Mouse (Mus musculus) intestine, embryonic 16.5 days (tissue): ENCODE results near the gene Tsc2. TPM values are rescaled to one million over a fixed set of nuclear protein-coding genes. Genes with fewer than 3 reads are reported as not detected.

ENCODE experiments used
- ATAC-seq: fragments of 200-750 bp; cut with Nextera tagmentation; 2 replicates; pipeline ENCODE4 v1.8.0; 2017; ENCODE audit warnings: moderate TSS enrichment, moderate library complexity
- H3K27ac ChIP-seq: fragments of 300-500 bp; sonication (generic); 2 replicates; pipeline ENCODE4 v1.5.1; 2014; ENCODE audit warnings: mild to moderate bottlenecking, low read length
- H3K27me3 ChIP-seq: fragments of 300-500 bp; sonication (generic); replicated peaks from 2 replicates; pipeline ENCODE4 v1.6.1; 2014; ENCODE audit warnings: low read length, control low read depth, mixed read lengths; ENCODE audit not compliant: control insufficient read depth, insufficient read depth
- H3K36me3 ChIP-seq: fragments of 300-500 bp; sonication (generic); 2 replicates; pipeline ENCODE4 v1.6.1; 2014; ENCODE audit warnings: low read length, control low read depth; ENCODE audit not compliant: control insufficient read depth, insufficient read depth
- H3K4me1 ChIP-seq: fragments of 300-500 bp; sonication (generic); 2 replicates; pipeline ENCODE4 v1.6.1; 2014; ENCODE audit warnings: low read length, control low read depth, mixed read lengths; ENCODE audit not compliant: control insufficient read depth, insufficient read depth
- H3K4me2 ChIP-seq: fragments of 300-500 bp; sonication (generic); 2 replicates; pipeline ENCODE4 v1.6.1; 2014; ENCODE audit warnings: low read depth, low read length, control low read depth
- H3K4me3 ChIP-seq: fragments of 300-500 bp; sonication (generic); 2 replicates; pipeline ENCODE4 v1.5.1; 2014; ENCODE audit warnings: mild to moderate bottlenecking, low read length
- H3K9ac ChIP-seq: fragments of 300-500 bp; sonication (generic); 2 replicates; pipeline ENCODE4 v1.6.1; 2014; ENCODE audit warnings: low read depth, low read length
- H3K9me3 ChIP-seq: fragments of 300-500 bp; sonication (generic); 2 replicates; pipeline ENCODE4 v1.6.1; 2016; ENCODE audit warnings: low read length, control low read depth; ENCODE audit not compliant: control insufficient read depth
- WGBS: fragments of 180-500 bp; shearing (Covaris S2); extraction: QIAGEN DNeasy Blood & Tissue Kit; methylation state at CpG from one replicate; pipeline ENCODE4 v1.1.7; 2014; 5-methylcytosine and 5-hydroxymethylcytosine counted together
- polyA plus RNA-seq: library from polyadenylated mRNA; unstranded; fragments of >200 nt; fragmentation: Nextera tagmentation; extraction: Ambion mirVana; gene quantifications from 2 replicates; pipeline ENCODE4 v1.2.1, GENCODE M21; 2015

The Tsc2 gene
- polyA plus RNA-seq, 1 experiment from 2014 or later: 38.5 TPM

- no peak overlapping the region for H3K27ac ChIP-seq
- no peaks in the 10 kb centered on the region for H3K27me3 ChIP-seq
- H3K9ac ChIP-seq: no peak overlapping the region
- peaks cover 11% of the 10 kb centered on the region for H3K36me3 ChIP-seq
- ATAC-seq: no peak
- no peaks in the 10 kb centered on the region for H3K9me3 ChIP-seq
- H3K4me3 ChIP-seq: no peak overlapping the region
- H3K4me2 ChIP-seq: no peak overlapping the region
- no peaks in the 10 kb centered on the region for H3K4me1 ChIP-seq
- 89% methylated on average over 8 of the region's 8 CpGs for WGBS
Observed at GRCm38 (mm10) chr17:24603961-24604360, 28.5 kb downstream of the Tsc2 start.

GRCm38 (mm10) chr17:24600502-24600901 lies 31.9 kb downstream of the Tsc2 start:
- no peak overlapping the region for H3K27ac ChIP-seq
- WGBS: 90% methylated on average over 4 of the region's 4 CpGs
- H3K4me1 ChIP-seq: no peaks in the 10 kb centered on the region
- no peak for ATAC-seq
- peaks cover 30% of the 10 kb centered on the region for H3K36me3 ChIP-seq
- no peaks in the 10 kb centered on the region for H3K27me3 ChIP-seq
- H3K9ac ChIP-seq: no peak overlapping the region
- no peak overlapping the region for H3K4me2 ChIP-seq
- no peaks in the 10 kb centered on the region for H3K9me3 ChIP-seq
- H3K4me3 ChIP-seq: no peak overlapping the region

- peaks cover 34% of the 10 kb centered on the region for H3K36me3 ChIP-seq
Observed at GRCm38 (mm10) chr17:24597989-24598388, 34.4 kb downstream of the Tsc2 start.

GRCm38 (mm10) chr17:24596471-24597183 lies 35.8 kb downstream of the Tsc2 start:
- Histone ChIP-seq H3K36me3 (peaks cover 36% of the 10 kb centered on the region), H3K4me3 (no peak overlapping the region), H3K4me1 (no peaks in the 10 kb centered on the region), H3K27me3 (no peaks in the 10 kb centered on the region), H3K9ac (no peak overlapping the region), H3K9me3 (no peaks in the 10 kb centered on the region), H3K4me2 (no peak overlapping the region), H3K27ac (no peak overlapping the region)
- WGBS: 88% methylated on average over 19 of the region's 19 CpGs
- no peak for ATAC-seq

More at GRCm38 (mm10) chr17:24597989-24598388, 34.4 kb downstream of the Tsc2 start:
- Histone ChIP-seq H3K4me2 (no peak overlapping the region), H3K9ac (no peak overlapping the region), H3K4me1 (no peaks in the 10 kb centered on the region), H3K27me3 (no peaks in the 10 kb centered on the region), H3K4me3 (no peak overlapping the region), H3K27ac (no peak overlapping the region), H3K9me3 (no peaks in the 10 kb centered on the region)
- no peak for ATAC-seq
- 88% methylated on average over 3 of the region's 3 CpGs for WGBS

- Histone ChIP-seq H3K4me3 (no peak overlapping the region), H3K9ac (no peak overlapping the region), H3K4me1 (no peaks in the 10 kb centered on the region), H3K9me3 (no peaks in the 10 kb centered on the region), H3K36me3 (peaks cover 42% of the 10 kb centered on the region), H3K27me3 (no peaks in the 10 kb centered on the region), H3K4me2 (no peak overlapping the region), H3K27ac (no peak overlapping the region)
- ATAC-seq: no peak
- 84% methylated on average over 5 of the region's 5 CpGs for WGBS
Observed at GRCm38 (mm10) chr17:24596073-24596466, 36.4 kb downstream of the Tsc2 start.

- no peak overlapping the region for H3K27ac ChIP-seq
- no peak overlapping the region for H3K9ac ChIP-seq
- H3K27me3 ChIP-seq: no peaks in the 10 kb centered on the region
- WGBS: 77% methylated on average over 17 of the region's 17 CpGs
- H3K4me3 ChIP-seq: no peak overlapping the region
- peaks cover 43% of the 10 kb centered on the region for H3K36me3 ChIP-seq
- no peak for ATAC-seq
- no peak overlapping the region for H3K4me2 ChIP-seq
- no peaks in the 10 kb centered on the region for H3K9me3 ChIP-seq
- no peaks in the 10 kb centered on the region for H3K4me1 ChIP-seq
Observed at GRCm38 (mm10) chr17:24595126-24596072, 37.0 kb downstream of the Tsc2 start.

GRCm38 (mm10) chr17:24593992-24594890 lies 38.2 kb downstream of the Tsc2 start:
- H3K4me2 ChIP-seq: no peak overlapping the region
- H3K27me3 ChIP-seq: no peaks in the 10 kb centered on the region
- no peak overlapping the region for H3K4me3 ChIP-seq
- H3K27ac ChIP-seq: no peak overlapping the region
- H3K36me3 ChIP-seq: peaks cover 42% of the 10 kb centered on the region
- no peak overlapping the region for H3K9ac ChIP-seq
- 92% methylated on average over 26 of the region's 26 CpGs for whole genome bisulfite sequencing
- H3K4me1 ChIP-seq: no peaks in the 10 kb centered on the region
- no peaks in the 10 kb centered on the region for H3K9me3 ChIP-seq
- ATAC-seq: no peak

- H3K9me3 ChIP-seq: no peaks in the 10 kb centered on the region
- H3K27ac ChIP-seq: no peak overlapping the region
- H3K4me1 ChIP-seq: no peaks in the 10 kb centered on the region
- ATAC-seq: no peak
- H3K4me3 ChIP-seq: no peak overlapping the region
- H3K36me3 ChIP-seq: peaks cover 36% of the 10 kb centered on the region
- no peak overlapping the region for H3K4me2 ChIP-seq
- WGBS: 85% methylated on average over 5 of the region's 5 CpGs
- H3K27me3 ChIP-seq: no peaks in the 10 kb centered on the region
- no peak overlapping the region for H3K9ac ChIP-seq
Observed at GRCm38 (mm10) chr17:24593248-24593647, 39.2 kb downstream of the Tsc2 start.

GRCm38 (mm10) chr17:24591695-24592094 lies 40.7 kb downstream of the Tsc2 start:
- H3K4me1 ChIP-seq: no peaks in the 10 kb centered on the region
- H3K27ac ChIP-seq: no peak overlapping the region
- no peak overlapping the region for H3K9ac ChIP-seq
- peaks cover 33% of the 10 kb centered on the region for H3K36me3 ChIP-seq
- no peaks in the 10 kb centered on the region for H3K9me3 ChIP-seq
- no peak overlapping the region for H3K4me3 ChIP-seq
- no peaks in the 10 kb centered on the region for H3K27me3 ChIP-seq
- no peak for ATAC-seq
- no peak overlapping the region for H3K4me2 ChIP-seq
- WGBS: 94% methylated on average over 5 of the region's 5 CpGs
